Comparison of ENCODE assay signal across 12 mouse cellular contexts in the genomic region with DNA sequence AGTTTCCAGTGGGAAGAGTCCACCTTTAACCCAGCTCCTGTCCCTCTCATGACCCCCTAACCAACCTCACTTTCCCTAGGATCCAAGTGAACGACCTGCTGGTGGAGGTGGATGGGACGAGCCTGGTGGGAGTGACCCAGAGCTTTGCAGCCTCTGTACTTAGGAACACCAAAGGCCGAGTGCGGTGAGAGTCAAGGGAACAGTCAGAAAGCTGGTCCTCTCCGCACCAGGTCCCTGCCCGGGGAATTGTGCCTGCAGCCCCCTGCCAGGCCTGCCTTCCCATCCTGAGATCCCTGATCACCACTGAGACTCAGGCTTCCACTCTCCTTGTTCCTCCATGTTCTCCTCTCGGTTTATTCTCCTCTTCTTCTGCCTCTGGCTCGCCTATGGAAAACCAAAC. TPM values are rescaled to one million over a fixed set of nuclear protein-coding genes. Genes with fewer than 3 reads are reported as not detected.
A peak's percentile ranks its signal among the peaks of the same experiment; 100 is the strongest.
DNase-seq lines count a peak whose midpoint lies in the region; ATAC-seq and TF ChIP-seq lines count a peak whose summit lies in the region.
"Had no signal": no experiment of that assay in that cellular context is flagged by ENCODE, and none has a peak within 500 bp of the region (broad histone marks: within the 10 kb centered on the region; RNA-seq: fewer than 3 reads in every experiment).

No protein-coding gene starts in this region.

- H3K4me1 ChIP-seq in lung, embryonic 15.5 days = peaks cover 29% of the 10 kb centered on the region
- H3K4me1 ChIP-seq in forebrain, postnatal 0 days (ENCODE audit: insufficient read depth) = peaks cover 5% of the 10 kb centered on the region
- H3K4me1 ChIP-seq in midbrain, embryonic 15.5 days = peaks cover 36% of the 10 kb centered on the region

- H3K4me3 ChIP-seq in gastrocnemius, adult 2 months = peak overlapping the region; percentile 50
- H3K4me3 ChIP-seq in lung, embryonic 15.5 days = no peak overlapping the region
- H3K4me3 ChIP-seq in forebrain, postnatal 0 days (ENCODE audit: low read depth, low read length) = no peak overlapping the region
- H3K4me3 ChIP-seq in midbrain, embryonic 15.5 days = no peak overlapping the region

- H3K36me3 ChIP-seq in lung, embryonic 15.5 days = peaks cover 70% of the 10 kb centered on the region
- H3K36me3 ChIP-seq in forebrain, postnatal 0 days (ENCODE audit: insufficient read depth) = peaks cover 77% of the 10 kb centered on the region
- H3K36me3 ChIP-seq in midbrain, embryonic 15.5 days (replicated peaks) = peaks cover 30% of the 10 kb centered on the region

- no peaks in the 10 kb centered on the region for H3K9me3 ChIP-seq in lung, embryonic 15.5 days
- H3K9me3 ChIP-seq in forebrain, postnatal 0 days (ENCODE audit: low read length) = no peaks in the 10 kb centered on the region
- H3K9me3 ChIP-seq in midbrain, embryonic 15.5 days = no peaks in the 10 kb centered on the region

- H3K27me3 ChIP-seq in lung, embryonic 15.5 days = no peaks in the 10 kb centered on the region
- no peaks in the 10 kb centered on the region for H3K27me3 ChIP-seq in forebrain, postnatal 0 days (ENCODE audit: insufficient read depth, low read length)
- no peaks in the 10 kb centered on the region for H3K27me3 ChIP-seq in midbrain, embryonic 15.5 days (replicated peaks)

- intact Hi-C loops in gastrocnemius, adult 2 months (cut with DNase I) = loop anchor here (2.0 kb wide), 1 partner anchor 61 kb away; no protein-coding TSS in a partner anchor
- intact Hi-C loops in left cerebral cortex, postnatal 10 days (cut with DNase I) = loop anchor here (2.0 kb wide), 1 partner anchor 21 kb away; no protein-coding TSS in a partner anchor

- no peak overlapping the region for H3K9ac ChIP-seq in lung, embryonic 15.5 days
- H3K9ac ChIP-seq in forebrain, postnatal 0 days = no peak overlapping the region
- no peak overlapping the region for H3K9ac ChIP-seq in midbrain, embryonic 15.5 days

- 63% methylated on average over 8 of the region's 8 CpGs for WGBS in lung, embryonic 15.5 days
- 78% methylated on average over 8 of the region's 8 CpGs for WGBS in forebrain, postnatal 0 days
- WGBS in midbrain, embryonic 15.5 days = 83% methylated on average over 8 of the region's 8 CpGs

- H3K27ac ChIP-seq in gastrocnemius, adult 2 months = peak overlapping the region; percentile 93
- peak overlapping the region; percentile 81 for H3K27ac ChIP-seq in lung, embryonic 15.5 days
- 0 out of 2 replicates have a peak overlapping the region, but pooled peaks have one; percentile 66 for H3K27ac ChIP-seq in forebrain, postnatal 0 days (ENCODE audit: low read depth, low read length)
- peak overlapping the region; percentile 38; the same call in 1 of the 2 replicates for H3K27ac ChIP-seq in midbrain, embryonic 15.5 days

- no peak overlapping the region for H3K4me2 ChIP-seq in lung, embryonic 15.5 days
- no peak overlapping the region for H3K4me2 ChIP-seq in forebrain, postnatal 0 days (ENCODE audit: low read depth)
- no peak overlapping the region for H3K4me2 ChIP-seq in midbrain, embryonic 15.5 days

- no peak for TF ChIP-seq CTCF in gastrocnemius, adult 2 months (IDR thresholded peaks at IDR 0.05)
- TF ChIP-seq CTCF in forebrain, postnatal 0 days (IDR thresholded peaks at IDR 0.05; ENCODE audit: low read depth) = no peak

- peak; percentile 24 for DNase-seq in gastrocnemius, adult 2 months
- DNase-seq in gastrocnemius, postnatal 4 days (ENCODE audit: low spot score in 2 of 2) = no peak
- DNase-seq in lung, postnatal 14 days = no peak
- DNase-seq in forebrain, postnatal 0 days = no peak
- DNase-seq in left cerebral cortex, postnatal 10 days (ENCODE audit: extremely low spot score in 1 of 2, low spot score in 2 of 2) = no peak
- no peak for DNase-seq in retina, postnatal 1 day
- DNase-seq: embryo, embryonic 11 days had no signal

- no peak for ATAC-seq in lung, embryonic 15.5 days (ENCODE audit: borderline replicate concordance, extremely low read depth, low FRiP score, low TSS enrichment)
- ATAC-seq in forebrain, postnatal 0 days = no peak
- ATAC-seq in midbrain, embryonic 15.5 days (replicated peaks) = no peak

RNA-seq across cellular contexts. Expression of a gene that starts 9.3 kb away (rescaled TPM):
- total RNA-seq in gastrocnemius, adult 2 months (2021) = 10 to 100 TPM; 18.3 to 25.7 TPM
- total RNA-seq in gastrocnemius, postnatal 4 days (2021) = 10 to 100 TPM; 64.9 to 69.2 TPM
- 8.8 and 9.3 TPM in 2 replicates for polyA plus RNA-seq in lung, embryonic 15.5 days (2015; fragmentation: Nextera tagmentation; extraction: Ambion mirVana)
- 184 and 202 TPM in 2 replicates for total RNA-seq in forebrain, postnatal 0 days (2014; rRNA removed)
- polyA plus RNA-seq in forebrain, postnatal 0 days (2015; fragmentation: Nextera tagmentation; extraction: Ambion mirVana) = 22.3 and 24.9 TPM in 2 replicates
- polyA plus RNA-seq in midbrain, embryonic 15.5 days (2015; fragmentation: Nextera tagmentation; extraction: Ambion mirVana) = 20.5 and 22.2 TPM in 2 replicates
- 100 to 1,000 TPM; 388 to 414 TPM for total RNA-seq in left cerebral cortex, postnatal 10 days (2021)

RNA-seq across cellular contexts. Expression of a gene that starts 9.6 kb away (rescaled TPM):
- total RNA-seq in gastrocnemius, adult 2 months (2021) = under 1 TPM; 0.28 to 0.42 TPM
- total RNA-seq in gastrocnemius, postnatal 4 days (2021) = 10 to 100 TPM; 10.8 to 11.4 TPM
- polyA plus RNA-seq in lung, embryonic 15.5 days (2015; fragmentation: Nextera tagmentation; extraction: Ambion mirVana) = 17.1 and 17.4 TPM in 2 replicates
- 145 and 150 TPM in 2 replicates for total RNA-seq in forebrain, postnatal 0 days (2014; rRNA removed)
- polyA plus RNA-seq in forebrain, postnatal 0 days (2015; fragmentation: Nextera tagmentation; extraction: Ambion mirVana) = 113 and 130 TPM in 2 replicates
- 171 and 177 TPM in 2 replicates for polyA plus RNA-seq in midbrain, embryonic 15.5 days (2015; fragmentation: Nextera tagmentation; extraction: Ambion mirVana)
- 10 to 100 TPM; 98.6 to 99.6 TPM for total RNA-seq in left cerebral cortex, postnatal 10 days (2021)

RNA-seq across cellular contexts. Expression of a gene that starts 24.0 kb away (rescaled TPM):
- 100 to 1,000 TPM; 252 to 278 TPM for total RNA-seq in gastrocnemius, adult 2 months (2021)
- 100 to 1,000 TPM; 169 to 222 TPM for total RNA-seq in gastrocnemius, postnatal 4 days (2021)
- polyA plus RNA-seq in lung, embryonic 15.5 days (2015; fragmentation: Nextera tagmentation; extraction: Ambion mirVana) = 0.69 and 0.96 TPM in 2 replicates
- total RNA-seq in forebrain, postnatal 0 days (2014; rRNA removed) = 0.15 TPM in 1 of 2 replicates, not detected in the other
- polyA plus RNA-seq in forebrain, postnatal 0 days (2015; fragmentation: Nextera tagmentation; extraction: Ambion mirVana) = 0.09 and 0.13 TPM in 2 replicates
- not detected in 2 replicates for polyA plus RNA-seq in midbrain, embryonic 15.5 days (2015; fragmentation: Nextera tagmentation; extraction: Ambion mirVana)
- total RNA-seq in left cerebral cortex, postnatal 10 days (2021) = under 1 TPM in 1 of 2 experiments, not detected in 1; 0.41 TPM
- total RNA-seq: megakaryocyte progenitor cell, adult 5-6 weeks had no signal

RNA-seq across cellular contexts. Expression of a gene that starts 32.7 kb away (rescaled TPM):
- total RNA-seq in gastrocnemius, adult 2 months (2021) = not detected
- not detected for total RNA-seq in gastrocnemius, postnatal 4 days (2021)
- polyA plus RNA-seq in lung, embryonic 15.5 days (2015; fragmentation: Nextera tagmentation; extraction: Ambion mirVana) = not detected in 2 replicates
- total RNA-seq in forebrain, postnatal 0 days (2014; rRNA removed) = not detected in 2 replicates
- not detected in 2 replicates for polyA plus RNA-seq in forebrain, postnatal 0 days (2015; fragmentation: Nextera tagmentation; extraction: Ambion mirVana)
- polyA plus RNA-seq in midbrain, embryonic 15.5 days (2015; fragmentation: Nextera tagmentation; extraction: Ambion mirVana) = not detected in 2 replicates
- not detected for total RNA-seq in left cerebral cortex, postnatal 10 days (2021)
- total RNA-seq: heart, postnatal 36 days; megakaryocyte progenitor cell, adult 5-6 weeks had no signal
- polyA plus RNA-seq: C2C12 had no signal

RNA-seq across cellular contexts. Expression of a gene that starts 41.0 kb away (rescaled TPM):
- total RNA-seq in gastrocnemius, adult 2 months (2021) = 100 to 1,000 TPM; 471 to 485 TPM
- total RNA-seq in gastrocnemius, postnatal 4 days (2021) = 100 to 1,000 TPM; 254 to 274 TPM
- 27.8 and 30.9 TPM in 2 replicates for polyA plus RNA-seq in lung, embryonic 15.5 days (2015; fragmentation: Nextera tagmentation; extraction: Ambion mirVana)
- total RNA-seq in forebrain, postnatal 0 days (2014; rRNA removed) = 6.9 and 10.2 TPM in 2 replicates
- 31.9 and 38.1 TPM in 2 replicates for polyA plus RNA-seq in forebrain, postnatal 0 days (2015; fragmentation: Nextera tagmentation; extraction: Ambion mirVana)
- 27.4 and 28.2 TPM in 2 replicates for polyA plus RNA-seq in midbrain, embryonic 15.5 days (2015; fragmentation: Nextera tagmentation; extraction: Ambion mirVana)
- total RNA-seq in left cerebral cortex, postnatal 10 days (2021) = 10 to 100 TPM; 43.8 to 50.6 TPM

Comparison
In these comparisons a context has a peak if more than half of its experiments do, and no peak if none do; other contexts are left out.
1. RNA of a gene that starts 9.6 kb away (total RNA-seq): 145 to 150 TPM in forebrain, postnatal 0 days, 98.6 to 99.6 TPM in left cerebral cortex, postnatal 10 days and 10.8 to 11.4 TPM in gastrocnemius, postnatal 4 days; 0.28 to 0.42 TPM in gastrocnemius, adult 2 months; every median in the first group is over 4 times any median in the second.
2. H3K27ac ChIP-seq: peak in every context shown above with its lines; median percentile 93 in gastrocnemius, adult 2 months; 81 in lung, embryonic 15.5 days; 66 in forebrain, postnatal 0 days; 38 in midbrain, embryonic 15.5 days.
3. RNA of a gene that starts 24.0 kb away (total RNA-seq): 252 to 278 TPM in gastrocnemius, adult 2 months and 169 to 222 TPM in gastrocnemius, postnatal 4 days; 0.41 TPM in left cerebral cortex, postnatal 10 days and 0.15 TPM in forebrain, postnatal 0 days; every median in the first group is over 100 times any median in the second.